ENCODE assay signal across 13 mouse cellular contexts in genomic region chr4:85819921-85820320, GRCm38 (mm10).
"Had no signal": no experiment of that assay in that cellular context is flagged by ENCODE, and none has a peak within 500 bp of the region (broad histone marks: within the 10 kb centered on the region; RNA-seq: fewer than 3 reads in every experiment).

No protein-coding gene starts in this region.

- DNase-seq: gastrocnemius, adult 2 months; gastrocnemius, postnatal 10 days; gastrocnemius, postnatal 25 days; heart, postnatal 14 days; heart, postnatal 36 days; kidney, adult 11 months; kidney, adult 2 months; kidney, adult 9 months; kidney, postnatal 14 days; kidney, postnatal 36 days; liver; liver, embryonic 13.5 days had no signal

- ATAC-seq: intestine, embryonic 16.5 days had no signal
